Mouse (Mus musculus) kidney, embryonic 14.5 days (tissue): ENCODE measurements around the gene Usp54. TPM values are rescaled to one million over a fixed set of nuclear protein-coding genes. Genes with fewer than 3 reads are reported as not detected.

Source experiments
- ATAC-seq: fragments of 200-750 bp; cut with Nextera tagmentation; 2 replicates; pipeline ENCODE4 v1.8.0; 2017; ENCODE audit warnings: moderate number of reproducible peaks, mild to moderate bottlenecking, moderate TSS enrichment, moderate library complexity; ENCODE audit not compliant: low FRiP score, low TSS enrichment
- H3K27ac ChIP-seq: fragments of 300-500 bp; sonication (generic); 2 replicates; pipeline ENCODE4 v1.5.1; 2014; ENCODE audit warnings: low read depth, mild to moderate bottlenecking, low read length, moderate library complexity, mixed read lengths
- H3K27me3 ChIP-seq: fragments of 300-500 bp; sonication (generic); 2 replicates; pipeline ENCODE4 v1.6.1; 2014; ENCODE audit warnings: mild to moderate bottlenecking, low read length; ENCODE audit not compliant: control insufficient read depth, insufficient read depth
- H3K36me3 ChIP-seq: fragments of 300-500 bp; sonication (generic); 2 replicates; pipeline ENCODE4 v1.6.1; 2014; ENCODE audit warnings: low read length, mixed read lengths; ENCODE audit not compliant: control insufficient read depth, insufficient read depth
- H3K4me1 ChIP-seq: fragments of 300-500 bp; sonication (generic); 2 replicates; pipeline ENCODE4 v1.6.1; 2014; ENCODE audit warnings: low read length, mixed read lengths; ENCODE audit not compliant: control insufficient read depth, insufficient read depth
- H3K4me2 ChIP-seq: fragments of 300-500 bp; sonication (generic); replicated peaks from 2 replicates; pipeline ENCODE4 v1.6.1; 2014; ENCODE audit warnings: low read depth, mild to moderate bottlenecking, low read length
- H3K4me3 ChIP-seq: fragments of 300-500 bp; sonication (generic); 2 replicates; pipeline ENCODE4 v1.5.1; 2014; ENCODE audit warnings: mild to moderate bottlenecking, low read length
- H3K9ac ChIP-seq: fragments of 300-500 bp; sonication (generic); 2 replicates; pipeline ENCODE4 v1.6.1; 2014; ENCODE audit warnings: low read depth, mild to moderate bottlenecking, low read length, moderate library complexity
- H3K9me3 ChIP-seq: fragments of 300-500 bp; sonication (generic); 2 replicates; pipeline ENCODE4 v1.6.1; 2016; ENCODE audit warnings: low read length; ENCODE audit not compliant: control insufficient read depth
- WGBS: fragments of 180-500 bp; shearing (Covaris S2); extraction: QIAGEN DNeasy Blood & Tissue Kit; methylation state at CpG from one replicate; pipeline ENCODE4 v1.1.7; 2014; 5-methylcytosine and 5-hydroxymethylcytosine counted together
- polyA plus RNA-seq: library from polyadenylated mRNA; unstranded; fragments of >200 nt; fragmentation: Nextera tagmentation; extraction: Ambion mirVana; gene quantifications from 2 replicates; pipeline ENCODE4 v1.2.1, GENCODE M21; 2014

Gene Usp54
- polyA plus RNA-seq, 1 experiment from 2014 or later: 10.3 TPM

DNA sequence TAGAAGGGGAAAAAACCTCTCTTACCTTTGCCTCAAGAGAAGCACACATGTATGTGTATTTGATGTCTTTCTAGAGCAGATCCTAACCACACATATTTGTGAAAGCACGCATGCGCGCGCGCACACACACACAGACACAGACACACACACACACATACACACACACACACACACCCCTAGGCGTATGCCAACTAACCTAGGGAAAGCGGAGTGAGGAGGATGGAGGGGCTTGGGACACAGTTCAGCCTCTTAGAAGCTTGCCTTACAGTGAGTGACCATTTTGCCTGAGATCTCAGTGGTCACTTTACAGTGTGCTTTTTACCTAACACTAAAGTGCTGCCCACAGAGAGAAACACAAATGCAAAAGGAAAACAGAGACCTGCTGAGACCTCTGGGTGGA is 18.8 kb upstream of the Usp54 start:
- H3K4me3 ChIP-seq: no peak overlapping the region
- 98% methylated on average over 7 of the region's 7 CpGs for WGBS
- H3K9me3 ChIP-seq: no peaks in the 10 kb centered on the region
- no peak overlapping the region for H3K4me2 ChIP-seq
- H3K36me3 ChIP-seq: no peaks in the 10 kb centered on the region
- ATAC-seq: no peak
- no peaks in the 10 kb centered on the region; the same call in none of the 2 replicates for H3K4me1 ChIP-seq
- H3K27ac ChIP-seq: no peak overlapping the region
- H3K27me3 ChIP-seq: 0 out of 2 replicates have a peak, but pooled peaks cover 5% of the 10 kb centered on the region
- H3K9ac ChIP-seq: no peak overlapping the region

DNA sequence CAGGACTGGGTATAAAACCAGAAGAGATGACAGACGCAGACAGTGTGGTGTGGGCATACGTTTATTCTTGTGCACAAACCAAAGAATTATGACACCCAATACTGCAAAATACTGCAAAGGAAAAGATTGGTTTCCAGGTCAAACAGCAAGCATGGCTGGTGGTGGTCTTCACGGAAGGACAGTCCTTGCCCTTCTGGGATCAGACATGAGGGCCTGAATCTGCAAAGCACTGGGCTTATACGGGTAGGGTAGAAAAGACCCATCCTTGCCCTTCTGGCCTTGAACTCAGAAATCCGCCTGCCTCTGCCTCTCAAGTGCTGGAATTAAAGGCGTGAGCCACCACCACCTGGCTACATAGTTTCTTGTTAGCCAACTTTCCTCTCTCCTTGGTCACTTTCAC is 18.0 kb upstream of the Usp54 start:
- Histone ChIP-seq H3K4me2 (no peak overlapping the region), H3K27me3 (0 out of 2 replicates have a peak, but pooled peaks cover under 1% of the 10 kb centered on the region), H3K9me3 (no peaks in the 10 kb centered on the region), H3K4me1 (no peaks in the 10 kb centered on the region; the same call in none of the 2 replicates), H3K27ac (no peak overlapping the region), H3K4me3 (no peak overlapping the region), H3K36me3 (no peaks in the 10 kb centered on the region), H3K9ac (no peak overlapping the region)
- 89% methylated on average over 6 of the region's 6 CpGs for WGBS
- ATAC-seq: no peak

DNA sequence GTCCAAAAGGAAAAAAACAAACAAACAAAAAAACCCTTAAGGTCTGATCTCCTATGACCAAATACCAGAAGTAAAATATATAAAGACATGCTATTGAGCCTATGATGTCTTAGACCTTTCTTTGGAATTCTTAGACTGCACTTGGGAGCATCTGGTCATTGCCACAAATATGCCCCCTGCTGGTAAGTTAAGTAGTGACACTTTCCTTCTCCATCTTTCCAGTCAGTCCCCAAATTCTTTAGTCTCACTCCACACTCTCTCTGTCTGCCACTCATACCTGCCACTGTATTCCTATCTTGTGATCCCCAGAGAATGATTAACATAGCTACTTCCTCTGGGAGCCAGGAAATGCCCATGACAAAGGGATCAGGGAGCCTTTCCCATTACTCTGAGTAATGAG is 17.5 kb upstream of the Usp54 start:
- Histone ChIP-seq H3K27me3 (no peaks in the 10 kb centered on the region), H3K4me3 (no peak overlapping the region), H3K36me3 (no peaks in the 10 kb centered on the region), H3K27ac (no peak overlapping the region), H3K4me1 (no peaks in the 10 kb centered on the region; the same call in none of the 2 replicates), H3K4me2 (no peak overlapping the region), H3K9ac (no peak overlapping the region), H3K9me3 (no peaks in the 10 kb centered on the region)
- no peak for ATAC-seq

DNA sequence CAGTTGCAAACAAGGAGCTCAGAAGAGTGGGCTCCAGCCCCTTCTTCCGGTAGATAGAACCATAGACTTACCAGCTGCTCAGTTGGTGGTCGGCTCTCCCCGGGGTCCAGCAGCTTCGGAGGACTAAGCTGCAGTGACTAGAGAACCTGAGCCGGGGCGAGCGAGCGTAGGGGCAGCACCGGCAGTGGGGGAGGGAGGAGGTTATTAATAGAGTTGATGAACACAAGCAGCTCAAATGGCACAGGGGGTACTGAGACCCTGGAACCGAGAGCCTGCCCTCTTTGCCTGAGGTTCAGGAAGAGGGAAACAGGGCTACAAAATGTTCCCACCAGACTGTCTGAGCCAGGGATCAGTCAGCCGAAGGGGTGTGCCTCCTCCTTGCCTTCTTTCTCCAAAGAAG is 15.5 kb upstream of the Usp54 start, which contains the start of gene Myoz1:
Gene Myoz1, minus strand, starts transcription at position 180 of the 400 bp plus-strand sequence.
- no peak within 1 kb of the TSS for H3K4me2 ChIP-seq
- H3K27me3 ChIP-seq: no peaks in the 10 kb centered on the region
- H3K9ac ChIP-seq: no peak within 1 kb of the TSS
- no peak within 1 kb of the TSS for H3K4me3 ChIP-seq
- no peak within 1 kb of the TSS for H3K27ac ChIP-seq
- 40% methylated on average over 11 of the region's 11 CpGs for WGBS
- ATAC-seq: no peak
- H3K9me3 ChIP-seq: no peaks in the 10 kb centered on the region
- no peaks in the 10 kb centered on the region; the same call in 1 of the 2 replicates for H3K4me1 ChIP-seq
- H3K36me3 ChIP-seq: no peaks in the 10 kb centered on the region

DNA sequence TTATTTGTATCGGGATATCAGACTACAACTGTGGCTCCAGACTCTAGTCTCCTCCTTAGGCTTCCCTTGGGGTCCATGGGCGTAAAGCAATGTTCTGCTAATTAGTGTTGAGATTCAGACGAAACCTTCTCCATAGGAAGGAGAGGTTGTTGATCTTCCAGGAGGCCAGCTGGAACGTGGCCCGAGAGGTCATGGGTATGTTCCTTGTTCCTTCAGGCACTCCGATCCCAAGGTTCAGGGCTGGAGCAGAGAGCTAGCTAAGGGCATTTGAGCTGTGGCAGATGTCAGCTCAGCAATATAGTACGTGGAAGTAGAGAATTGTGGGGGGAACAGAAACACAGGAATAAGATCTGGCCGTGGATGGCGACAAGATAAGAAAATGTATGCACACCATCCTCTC is 14.9 kb upstream of the Usp54 start:
- Histone ChIP-seq H3K4me2 (no peak overlapping the region), H3K4me3 (no peak overlapping the region), H3K4me1 (no peaks in the 10 kb centered on the region; the same call in 1 of the 2 replicates), H3K27me3 (no peaks in the 10 kb centered on the region), H3K36me3 (no peaks in the 10 kb centered on the region), H3K9me3 (no peaks in the 10 kb centered on the region), H3K9ac (no peak overlapping the region), H3K27ac (no peak overlapping the region)
- 51% methylated on average over 9 of the region's 9 CpGs for WGBS
- no peak for ATAC-seq

DNA sequence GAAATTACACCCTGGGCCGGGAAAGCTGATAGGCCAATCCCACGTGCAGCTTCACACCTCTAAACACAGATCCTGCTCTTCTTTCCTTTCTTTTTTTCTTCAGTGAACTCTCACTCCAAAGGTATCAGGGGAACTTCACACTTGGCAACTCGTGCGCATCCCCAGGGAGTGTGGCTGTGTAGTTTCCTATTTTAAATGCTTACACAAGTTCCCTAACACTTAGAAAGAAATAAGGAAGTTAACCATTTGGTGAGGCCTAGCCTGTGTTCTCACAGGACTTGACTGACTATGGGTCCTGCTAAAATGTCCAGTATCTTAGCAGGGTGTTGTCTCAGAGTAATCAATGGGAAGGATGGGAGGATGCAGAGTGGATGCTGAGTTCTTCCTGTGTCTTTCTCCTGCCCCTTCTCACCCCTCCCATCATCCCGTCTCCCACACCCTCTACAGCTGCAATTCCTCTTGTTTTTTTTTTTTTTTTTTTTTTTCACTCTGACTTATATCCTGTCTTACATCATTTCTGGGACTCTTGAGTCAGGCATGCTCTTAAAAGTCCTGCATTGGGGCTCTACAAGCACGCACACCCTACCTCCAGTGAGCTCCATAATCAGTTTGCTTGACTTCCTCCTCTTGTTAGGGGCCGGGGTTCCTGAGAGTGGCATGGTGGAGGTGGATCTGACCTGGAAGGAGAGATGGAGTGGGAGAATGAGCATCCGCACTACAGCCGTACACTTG is 14.0 kb upstream of the Usp54 start:
- H3K27ac ChIP-seq: no peak overlapping the region
- 60% methylated on average over 9 of the region's 9 CpGs for WGBS
- H3K4me2 ChIP-seq: no peak overlapping the region
- H3K9me3 ChIP-seq: no peaks in the 10 kb centered on the region
- H3K27me3 ChIP-seq: no peaks in the 10 kb centered on the region
- no peak overlapping the region for H3K9ac ChIP-seq
- H3K4me3 ChIP-seq: no peak overlapping the region
- no peak for ATAC-seq
- no peaks in the 10 kb centered on the region for H3K36me3 ChIP-seq
- no peaks in the 10 kb centered on the region; the same call in 1 of the 2 replicates for H3K4me1 ChIP-seq

DNA sequence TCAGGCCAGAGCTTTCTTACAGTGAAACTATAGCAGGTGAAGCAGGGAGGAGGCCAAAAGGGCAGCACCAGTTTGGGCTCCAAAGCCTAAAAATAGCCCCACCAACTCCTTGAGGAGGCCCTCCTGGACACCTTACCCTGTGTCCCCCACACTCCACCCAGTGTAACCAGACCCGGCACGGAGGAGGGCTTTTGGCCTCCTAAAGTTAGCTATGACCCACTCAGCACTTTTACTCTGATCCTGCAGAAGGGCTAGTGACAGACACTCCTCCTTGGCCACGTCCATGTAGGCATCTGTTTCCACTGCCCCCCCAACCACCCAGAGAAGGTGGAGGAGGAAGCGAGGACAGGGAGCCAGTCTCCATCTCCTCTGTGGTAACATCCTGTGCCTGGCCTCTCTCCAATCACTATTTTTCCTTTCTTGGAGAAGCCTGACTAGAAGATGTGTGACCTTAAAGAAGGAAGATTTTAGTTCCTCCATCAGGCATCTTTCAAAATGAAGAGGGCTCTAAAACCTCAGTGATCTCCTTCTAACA is 10.9 kb upstream of the Usp54 start:
- no peak overlapping the region for H3K27ac ChIP-seq
- no peaks in the 10 kb centered on the region for H3K9me3 ChIP-seq
- H3K4me2 ChIP-seq: no peak overlapping the region
- 29% methylated on average over 4 of the region's 4 CpGs for WGBS
- no peak overlapping the region for H3K4me3 ChIP-seq
- H3K9ac ChIP-seq: no peak overlapping the region
- H3K4me1 ChIP-seq: no peaks in the 10 kb centered on the region; the same call in 1 of the 2 replicates
- H3K27me3 ChIP-seq: no peaks in the 10 kb centered on the region
- no peak for ATAC-seq
- H3K36me3 ChIP-seq: no peaks in the 10 kb centered on the region

- Histone ChIP-seq H3K9me3 (no peaks in the 10 kb centered on the region), H3K36me3 (no peaks in the 10 kb centered on the region), H3K27me3 (no peaks in the 10 kb centered on the region), H3K27ac (no peak overlapping the region), H3K9ac (no peak overlapping the region), H3K4me3 (no peak overlapping the region), H3K4me2 (no peak overlapping the region), H3K4me1 (no peaks in the 10 kb centered on the region)
- no peak for ATAC-seq
- WGBS: 66% methylated on average over 2 of the region's 2 CpGs
Measured at GRCm38 (mm10) chr14:20651000-20651399, 10.1 kb upstream of the Usp54 start.

DNA sequence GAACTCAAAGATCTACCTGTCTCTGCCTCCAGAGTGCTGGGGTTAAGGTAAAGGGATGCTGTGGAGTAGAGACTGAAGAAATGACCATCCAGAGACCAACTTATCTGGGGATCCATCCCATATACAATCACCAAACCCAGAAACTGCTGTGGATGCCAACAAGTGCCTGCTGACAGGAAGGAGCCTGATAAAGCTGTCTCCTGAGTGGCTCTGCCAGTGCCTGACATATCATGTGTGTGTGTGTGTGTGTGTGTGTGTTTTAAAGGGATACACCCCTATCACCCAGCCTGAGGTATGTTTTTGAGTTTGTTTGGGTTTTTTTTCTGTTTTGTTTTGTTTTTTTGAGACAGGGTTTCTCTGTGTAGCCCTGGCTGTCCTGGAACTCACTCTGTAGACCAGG is 5.5 kb upstream of the Usp54 start:
- no peaks in the 10 kb centered on the region for H3K27me3 ChIP-seq
- no peaks in the 10 kb centered on the region for H3K4me1 ChIP-seq
- H3K4me3 ChIP-seq: no peak overlapping the region
- H3K4me2 ChIP-seq: no peak overlapping the region
- no peak overlapping the region for H3K27ac ChIP-seq
- H3K36me3 ChIP-seq: no peaks in the 10 kb centered on the region
- H3K9me3 ChIP-seq: no peaks in the 10 kb centered on the region
- no peak for ATAC-seq
- no peak overlapping the region for H3K9ac ChIP-seq
